Mouse (Mus musculus): ENCODE data around the gene Cep44.

- TF ChIP-seq POLR2A (IDR thresholded peaks at IDR 0.05; ENCODE audit: control insufficient read depth, low read depth, low read length) (no peak), CTCF (IDR thresholded peaks at IDR 0.05; ENCODE audit: control insufficient read depth, insufficient read depth, insufficient replicate concordance, low read depth, low read length) (peak; percentile 63; the same call in 1 of the 2 replicates)
These were observed 20.5 kb downstream of the Cep44 start for GRCm38 (mm10) chr8:56530359-56530758.

Data from testis, adult 2 months (tissue).